Mouse (Mus musculus) Muller cell, postnatal 12 days (primary cell): ENCODE results near the gene Acad10.
"Not testable (repeated sequence)": the region's sequence is repeated elsewhere in the genome, so short reads cannot be mapped to it uniquely, and the experiment has no call there.

Experiments used
- DNase-seq: peaks from one replicate; pipeline ENCODE4 v3.0.0-alpha.2; 2015; ENCODE audit errors: inconsistent ontology term

Gene Acad10

DNA sequence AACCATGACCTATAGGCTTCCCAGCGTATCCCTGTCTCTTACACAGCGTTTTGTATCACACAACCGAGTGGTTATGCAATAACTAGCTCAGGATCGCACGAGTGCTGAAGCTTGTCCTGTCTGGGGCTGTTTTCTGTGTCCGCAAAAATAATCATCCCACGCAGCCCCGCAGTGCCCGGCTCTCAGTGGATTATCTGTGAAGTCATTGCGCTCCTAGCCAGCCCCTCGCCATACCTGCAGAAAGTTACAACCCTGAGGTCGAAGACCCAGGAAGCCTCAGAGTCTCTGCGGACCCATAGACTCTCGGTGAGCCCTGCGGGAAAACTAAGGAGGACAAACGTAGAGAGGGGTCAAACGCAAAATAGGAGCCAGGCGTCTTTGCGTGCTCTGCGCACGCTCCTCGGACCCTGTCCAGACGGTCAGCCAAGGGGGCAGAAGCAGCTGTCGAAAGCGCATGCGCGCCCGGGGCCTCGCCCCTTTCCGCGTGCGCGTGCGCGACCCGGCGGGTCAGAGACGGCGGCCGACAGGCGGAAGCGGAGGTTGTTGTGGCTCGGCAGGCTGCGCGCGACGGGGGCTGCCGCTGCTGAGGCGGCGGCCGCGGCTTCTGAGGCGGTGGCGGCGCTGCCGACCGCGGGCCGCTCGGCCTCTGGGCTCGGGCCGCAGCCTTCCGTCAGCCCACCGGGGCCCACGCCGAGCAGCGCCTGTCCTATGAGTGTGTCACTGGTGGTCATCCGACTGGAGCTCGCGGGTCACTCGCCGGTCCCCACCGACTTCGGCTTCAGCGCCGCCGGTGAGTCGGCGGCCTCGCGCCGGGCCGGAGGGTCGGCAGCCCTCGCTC is at the start of gene Acad10, which contains the start of gene Brap:
Gene Acad10, minus strand, starts transcription at position 456 of the 838 bp plus-strand sequence.
Gene Brap, plus strand, starts transcription at position 505 of the 838 bp plus-strand sequence.
- DNase-seq, result peak; percentile 95

DNA sequence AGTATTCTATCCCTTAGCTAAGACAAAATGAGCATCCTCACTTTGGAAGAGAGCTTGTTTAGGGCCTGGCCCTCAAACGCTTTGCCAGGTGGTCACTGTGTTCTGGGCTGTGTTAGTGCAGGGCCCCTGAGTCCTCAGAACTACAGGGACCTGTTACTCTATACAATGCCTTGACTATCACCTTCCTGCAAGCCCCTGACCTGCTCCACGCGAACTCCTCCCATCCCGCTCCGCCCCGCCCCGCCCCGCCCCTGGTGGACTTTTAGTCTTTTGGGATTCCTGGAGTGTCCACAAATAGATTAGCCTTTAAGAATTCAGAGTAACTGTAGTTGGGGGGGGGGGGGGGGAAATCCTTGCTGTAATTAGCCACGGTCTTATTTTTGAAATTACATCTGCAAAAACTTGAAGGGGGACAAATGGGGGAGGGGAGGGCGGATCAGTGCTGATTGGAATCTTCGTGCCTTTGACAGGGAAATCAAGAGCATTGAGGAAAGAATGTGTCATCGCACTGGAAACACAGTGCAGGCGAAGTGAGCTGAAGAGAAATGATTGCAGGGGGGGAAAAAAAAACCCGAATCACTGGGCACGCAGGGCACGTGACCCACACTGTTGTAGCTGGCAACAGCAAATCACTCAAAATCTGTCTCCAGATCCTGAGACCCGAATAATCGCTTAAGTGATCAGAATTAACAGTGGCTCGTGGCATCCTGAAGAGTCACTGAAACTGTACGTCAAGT is 44.4 kb upstream of the Acad10 start:
- DNase-seq, result peak; percentile 71

DNA sequence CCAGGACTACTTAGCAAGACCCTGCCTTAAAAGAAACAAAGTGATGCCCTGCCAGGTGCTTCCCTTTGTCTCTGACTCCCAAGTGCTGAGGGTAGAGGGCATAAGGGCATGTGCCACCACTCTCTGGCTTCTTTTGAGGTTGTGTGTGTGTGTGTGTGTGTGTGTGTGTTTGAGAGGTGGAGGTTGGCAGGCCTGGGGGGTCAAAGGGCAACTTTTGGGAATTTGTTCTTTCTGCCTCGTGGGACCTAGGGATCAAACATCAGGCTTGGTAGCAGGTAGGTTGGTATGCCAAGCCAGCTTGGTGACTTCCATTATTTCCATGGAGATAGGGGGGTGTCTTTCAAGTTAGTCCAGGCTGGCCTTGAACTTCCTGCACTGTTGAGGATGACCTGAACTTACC is 43.0 kb upstream of the Acad10 start:
- no peak for DNase-seq

DNA sequence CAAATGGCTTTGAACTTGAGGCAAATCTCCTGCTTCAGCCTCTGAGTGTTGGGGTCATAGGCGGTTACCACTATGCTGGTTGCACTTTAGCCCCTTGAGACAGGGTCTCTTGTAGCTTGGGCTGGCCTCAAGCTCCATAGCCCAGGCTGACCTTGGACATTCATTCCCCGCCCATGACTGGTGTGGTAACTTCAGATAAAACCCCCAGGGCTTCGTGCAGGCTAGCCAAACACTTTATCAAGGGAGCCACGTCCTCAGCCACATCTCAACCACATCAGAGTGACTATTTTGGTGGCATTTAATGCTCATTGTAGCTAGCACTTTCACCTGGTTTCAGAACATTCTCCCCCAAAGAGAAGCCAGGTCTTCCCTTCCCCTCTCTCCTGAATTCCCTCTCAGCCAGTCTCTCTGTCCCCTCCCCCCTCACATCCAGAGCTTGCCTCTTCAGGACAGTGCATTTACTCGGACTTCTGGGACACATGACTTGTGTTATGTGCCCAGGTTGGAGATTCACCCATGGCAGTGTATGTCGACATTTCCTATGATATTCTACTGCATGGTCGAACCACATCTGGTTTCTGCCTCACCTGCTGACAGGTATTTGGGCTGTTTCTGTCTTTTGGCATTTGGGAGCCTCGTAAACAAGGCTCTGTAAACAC is 40.9 kb upstream of the Acad10 start:
- DNase-seq, result no peak

DNA sequence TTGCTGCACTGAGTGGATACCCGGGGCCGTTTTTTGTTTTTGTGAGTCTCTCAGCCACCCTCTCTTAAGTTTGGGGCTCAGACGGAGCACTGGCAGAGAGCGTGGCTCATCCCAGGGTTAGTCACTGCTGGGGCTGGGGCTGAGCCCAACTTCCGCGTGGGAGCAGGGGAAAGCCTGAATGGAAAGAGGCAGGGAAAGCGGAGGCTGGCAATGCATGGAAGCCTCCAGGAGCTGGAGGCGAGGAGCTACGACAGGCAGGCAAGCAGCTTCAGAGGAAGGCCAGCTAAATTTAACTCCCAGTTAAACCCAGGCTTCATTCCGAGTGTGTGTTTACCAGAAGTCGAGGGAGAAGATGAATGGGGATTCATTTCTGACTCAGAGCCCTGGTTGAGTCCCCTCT is 40.2 kb upstream of the Acad10 start:
- DNase-seq, result peak; percentile 75

DNA sequence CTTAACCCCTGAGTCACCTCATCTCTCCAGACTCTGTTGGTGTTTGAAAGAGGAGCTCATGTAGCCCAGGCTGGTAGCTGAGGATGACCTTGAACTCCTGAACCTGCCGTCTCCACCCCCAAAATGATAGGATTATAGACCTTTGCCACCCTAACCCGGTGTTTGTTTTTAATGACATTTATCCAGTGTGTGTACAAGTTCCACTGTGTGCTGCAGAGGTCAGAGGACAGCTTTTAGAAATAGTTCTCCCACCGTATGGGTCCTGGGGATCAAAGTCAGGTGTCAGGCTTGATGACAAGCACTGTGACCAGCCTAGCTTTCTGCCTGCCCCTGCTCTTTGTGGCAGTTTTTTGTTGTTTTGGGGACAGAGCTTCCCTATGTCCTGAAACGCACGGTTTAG is 39.6 kb upstream of the Acad10 start:
- no peak for DNase-seq

DNA sequence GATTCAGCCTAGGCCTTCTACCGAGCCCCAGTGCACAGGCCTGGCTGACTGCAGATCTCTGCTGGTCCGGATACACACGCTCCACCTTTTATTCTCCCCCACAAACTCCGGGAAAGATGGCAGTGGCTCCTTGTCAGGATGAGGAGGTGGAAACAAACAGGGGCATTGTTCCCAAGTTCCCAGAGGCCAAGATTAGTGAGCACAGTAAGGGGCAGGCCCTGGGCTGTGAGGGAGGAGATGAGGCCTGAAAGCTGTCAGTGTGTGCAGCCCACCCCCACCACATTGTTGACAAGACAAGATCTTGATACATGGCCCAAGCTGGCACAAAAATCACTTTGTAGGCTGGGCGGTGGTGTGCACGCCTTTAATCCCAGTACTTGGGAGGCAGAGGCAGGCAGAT is 36.4 kb upstream of the Acad10 start:
- peak; percentile 53 for DNase-seq

DNA sequence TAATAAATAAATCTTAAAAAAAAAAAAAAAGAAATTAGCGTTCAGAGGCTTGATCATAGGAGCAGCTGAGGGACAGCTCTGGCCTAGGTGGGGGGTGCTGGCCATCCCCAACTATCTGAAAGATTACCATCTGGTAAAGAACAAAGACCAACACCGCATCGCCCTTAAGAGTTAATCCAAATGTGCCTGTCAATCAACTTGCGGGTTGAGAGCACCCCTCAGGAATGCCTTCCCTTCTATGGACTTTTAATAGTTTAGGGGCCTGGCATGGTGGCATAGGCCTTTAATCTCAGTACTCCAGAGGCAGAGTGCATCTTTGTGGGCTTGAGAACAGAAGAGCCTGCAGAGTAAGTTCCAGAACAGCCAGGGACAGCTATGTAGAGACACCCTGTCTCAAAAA is 32.6 kb upstream of the Acad10 start:
- no peak for DNase-seq

DNA sequence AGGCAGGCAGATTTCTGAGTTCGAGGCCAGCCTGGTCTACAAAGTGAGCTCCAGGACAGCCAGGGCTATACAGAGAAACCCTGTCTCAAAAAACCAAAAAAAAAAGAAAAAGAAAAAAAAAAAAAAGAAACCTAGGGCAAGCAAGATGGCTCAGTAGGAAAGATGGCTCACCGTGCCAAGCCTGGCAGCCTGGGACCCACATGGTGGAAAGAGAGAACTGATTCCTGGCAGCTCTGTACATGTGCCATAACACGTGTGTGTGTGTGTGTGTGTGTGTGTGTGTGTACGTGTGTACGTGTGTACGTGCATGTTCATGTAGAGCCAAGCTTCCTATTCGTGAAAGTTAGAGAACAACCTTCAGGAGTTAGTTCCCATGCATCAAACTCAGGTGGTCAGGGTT is 31.1 kb upstream of the Acad10 start:
- not testable (repeated sequence) for DNase-seq

DNA sequence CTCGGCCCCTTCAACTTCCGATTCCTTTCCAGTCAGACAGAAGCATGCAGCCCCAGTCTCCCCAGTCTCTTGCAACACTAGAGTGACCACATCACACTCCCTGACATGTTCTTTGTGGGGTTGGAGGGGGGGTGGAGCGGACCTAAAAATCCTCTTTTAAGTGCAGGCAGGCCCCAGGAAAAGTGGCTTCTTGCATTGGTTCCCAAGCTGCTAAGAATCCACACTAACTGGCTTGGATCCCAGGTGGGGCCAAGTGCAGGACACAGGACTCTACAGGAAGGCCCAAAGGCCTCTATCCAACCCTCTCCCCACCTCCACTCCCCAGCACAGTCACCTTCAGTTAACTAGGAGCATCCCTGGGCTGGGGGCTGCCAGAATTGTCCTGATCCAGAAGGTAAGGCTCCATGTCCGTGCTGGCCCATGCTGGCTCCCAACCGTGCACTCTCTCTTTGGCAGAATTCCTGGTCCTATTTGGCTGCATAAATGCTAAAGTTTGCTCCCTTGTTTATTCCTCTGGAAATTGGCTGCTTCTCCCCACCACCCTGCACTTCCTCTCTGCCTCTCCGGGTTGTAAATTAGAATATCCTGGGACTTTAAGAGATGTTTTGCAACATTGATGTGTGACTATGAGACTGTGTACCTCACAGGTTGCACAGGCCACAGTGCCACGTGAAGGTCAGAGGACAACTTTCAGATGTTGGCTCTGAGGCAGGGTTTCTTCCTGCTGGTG is 30.3 kb upstream of the Acad10 start:
- peak; percentile 48 for DNase-seq

DNA sequence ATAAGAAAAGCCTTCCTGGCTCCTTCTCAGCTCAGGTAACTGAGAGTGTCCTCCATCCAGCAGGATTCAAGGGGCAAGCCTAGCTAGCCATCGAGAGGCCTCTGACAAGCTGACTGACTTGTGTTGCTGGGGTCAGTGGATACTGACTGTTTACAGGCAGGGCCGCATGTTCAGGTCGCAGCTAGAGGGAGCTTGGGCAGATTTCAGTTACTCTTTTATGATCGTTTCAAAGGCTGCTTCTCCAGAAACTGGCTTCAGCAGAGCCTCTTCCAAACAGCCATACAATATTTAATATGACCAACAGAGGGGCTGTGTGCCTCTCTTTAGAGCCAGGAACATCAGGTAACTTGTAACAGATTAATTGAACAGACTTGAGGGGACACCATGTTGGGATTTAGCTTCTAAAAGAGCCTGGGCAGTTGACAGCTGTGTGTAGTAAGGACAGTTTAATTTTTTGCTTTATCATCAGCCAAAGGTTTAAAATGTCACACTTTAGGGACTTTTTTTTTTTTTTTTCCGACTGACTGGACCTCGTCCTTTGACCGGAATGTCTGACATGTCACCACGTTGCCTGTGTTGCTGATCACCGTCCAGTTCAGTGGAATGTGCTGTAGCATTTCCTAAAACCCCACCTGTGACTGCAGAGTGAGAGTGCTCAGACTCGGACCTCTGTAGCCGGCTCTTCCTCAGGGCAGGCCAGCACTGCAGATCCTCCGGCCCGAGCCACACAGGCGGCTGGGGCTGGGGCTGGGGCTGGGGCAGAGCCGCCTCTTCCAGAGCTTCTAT is 26.0 kb upstream of the Acad10 start:
- peak; percentile 55 for DNase-seq

DNA sequence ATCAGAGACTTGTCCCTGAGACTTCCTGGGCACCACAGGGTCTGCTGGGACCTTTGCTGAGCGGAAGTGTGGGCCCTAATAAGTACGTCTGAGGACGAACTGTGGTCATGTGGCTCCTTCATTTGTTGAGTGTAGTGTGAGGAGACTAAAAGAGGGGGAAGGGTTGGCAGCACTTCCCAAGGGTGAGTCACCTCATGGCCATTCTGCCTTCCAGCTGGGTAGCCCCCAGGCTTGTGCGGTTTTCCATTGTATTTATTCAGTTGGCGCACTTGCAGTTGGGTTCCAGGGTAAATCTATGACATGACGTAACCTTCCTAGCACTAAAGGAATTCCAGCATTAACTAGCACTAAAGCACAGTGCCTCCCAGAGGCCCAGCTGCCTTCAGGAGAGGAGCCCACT is 25.2 kb upstream of the Acad10 start:
- peak; percentile 95 for DNase-seq

DNA sequence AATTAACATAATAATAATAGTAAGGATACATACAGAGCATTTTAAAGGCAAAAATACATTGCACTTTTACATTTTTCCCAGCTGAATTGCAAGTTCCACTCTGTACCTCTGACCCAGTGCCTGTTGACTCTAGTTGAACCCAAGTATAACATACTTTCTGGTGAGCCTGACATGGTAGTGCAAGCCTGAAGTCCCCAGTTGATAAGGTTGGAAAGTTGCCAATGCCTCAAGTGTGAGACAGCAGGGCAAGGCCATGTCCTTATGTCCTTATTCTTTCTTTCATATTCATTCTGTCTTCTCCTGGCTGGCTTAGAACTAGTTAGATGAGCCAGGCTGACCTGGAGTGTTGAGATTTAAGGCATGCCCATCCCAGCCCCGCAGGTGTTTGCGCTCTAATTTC is 21.9 kb upstream of the Acad10 start:
- DNase-seq, result no peak

DNA sequence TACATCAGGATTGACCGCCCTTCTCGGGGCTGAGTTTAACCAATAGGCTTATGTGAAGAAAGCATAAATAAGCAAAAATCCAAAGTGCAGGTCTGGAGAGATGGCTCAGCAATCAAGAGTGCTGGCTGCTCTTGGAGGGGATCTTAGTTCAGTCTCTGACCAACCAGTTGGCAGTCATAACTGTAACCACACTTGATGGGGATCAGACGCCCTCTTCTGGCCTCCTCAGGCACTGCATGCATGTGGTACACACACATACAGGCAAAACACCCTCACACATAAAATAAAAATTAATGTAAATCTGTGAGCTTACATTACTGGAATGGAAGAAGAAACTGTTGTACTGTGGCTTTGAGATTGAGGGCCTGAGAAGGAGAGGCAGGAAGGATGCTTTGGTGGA is 10.1 kb upstream of the Acad10 start:
- no peak for DNase-seq

DNA sequence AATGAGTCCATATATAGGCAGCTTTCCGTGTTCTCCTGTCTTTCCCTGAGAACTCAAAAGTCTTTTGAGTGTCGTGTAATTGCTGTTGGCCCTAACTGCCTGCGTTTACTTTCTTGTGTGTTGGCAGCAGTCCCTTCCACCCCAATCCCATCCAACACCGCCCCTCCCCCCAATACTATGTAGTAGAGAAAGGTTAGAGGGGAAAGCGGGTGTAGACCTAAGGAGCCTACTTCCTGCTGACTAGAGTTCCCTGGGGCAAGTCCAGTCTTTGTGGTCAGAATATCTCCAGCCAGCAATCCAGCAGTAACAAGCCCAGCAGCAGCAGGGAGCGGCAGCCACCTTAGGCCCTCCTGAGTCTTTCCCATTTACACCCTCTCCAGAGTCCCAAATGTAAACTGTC is 8.1 kb upstream of the Acad10 start:
- peak; percentile 66 for DNase-seq

DNA sequence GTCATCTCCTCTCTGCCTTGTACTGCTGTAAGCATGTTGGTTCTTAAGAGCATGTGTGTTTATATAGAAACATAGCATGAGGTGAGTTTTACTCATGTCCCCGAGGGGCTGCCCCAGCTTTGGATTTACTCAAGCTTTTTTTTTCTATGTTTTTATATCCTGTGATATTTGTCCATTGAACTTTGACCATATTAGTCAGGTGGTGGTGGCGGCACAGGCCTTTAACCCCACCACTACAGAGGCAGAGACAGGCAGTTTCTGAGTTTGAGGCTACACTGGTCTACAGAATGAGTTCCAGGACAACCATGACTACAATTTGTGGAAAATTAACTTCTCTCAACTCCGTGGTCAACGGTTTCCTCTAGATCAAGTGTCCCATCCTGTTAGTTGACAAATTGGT is 6.8 kb upstream of the Acad10 start:
- DNase-seq, result no peak

DNA sequence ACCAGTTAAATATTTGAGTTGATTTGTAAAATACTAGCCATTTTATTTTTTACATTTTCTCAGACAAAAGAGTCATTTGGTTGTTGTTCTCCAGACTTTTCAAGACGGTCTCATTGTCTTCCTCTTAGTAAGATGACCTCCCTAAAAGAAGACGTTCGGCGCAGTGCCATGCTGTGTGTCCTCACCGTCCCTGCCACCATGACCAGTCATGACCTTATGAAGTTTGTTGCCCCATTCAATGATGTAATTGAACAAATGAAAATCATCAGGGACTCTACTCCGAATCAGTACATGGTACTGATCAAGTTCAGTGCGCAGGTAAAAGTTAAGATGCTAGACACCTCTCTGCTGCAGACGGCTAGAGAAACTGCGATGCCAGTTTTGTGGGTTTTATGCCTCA is 4.7 kb upstream of the Acad10 start:
- no peak for DNase-seq

DNA sequence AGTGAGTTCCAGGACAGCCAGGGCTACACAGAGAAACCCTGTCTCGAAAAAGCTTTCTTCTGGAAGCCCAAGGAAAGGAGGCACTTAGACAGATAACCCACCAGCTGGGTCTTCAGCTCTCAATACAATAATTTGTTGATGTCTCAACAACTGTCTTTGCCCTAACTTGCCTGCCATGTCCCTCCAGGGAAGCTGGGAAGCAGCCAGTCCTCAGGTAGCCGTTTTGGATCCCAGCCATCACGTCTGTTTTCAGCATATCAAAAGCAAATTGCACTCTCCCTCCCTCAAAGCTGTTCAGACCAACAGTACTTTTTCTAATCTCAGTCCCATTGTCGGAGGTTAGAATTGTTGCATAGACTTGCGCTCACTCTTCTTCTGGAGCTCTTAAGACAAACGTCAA is 3.8 kb upstream of the Acad10 start:
- no peak for DNase-seq

DNA sequence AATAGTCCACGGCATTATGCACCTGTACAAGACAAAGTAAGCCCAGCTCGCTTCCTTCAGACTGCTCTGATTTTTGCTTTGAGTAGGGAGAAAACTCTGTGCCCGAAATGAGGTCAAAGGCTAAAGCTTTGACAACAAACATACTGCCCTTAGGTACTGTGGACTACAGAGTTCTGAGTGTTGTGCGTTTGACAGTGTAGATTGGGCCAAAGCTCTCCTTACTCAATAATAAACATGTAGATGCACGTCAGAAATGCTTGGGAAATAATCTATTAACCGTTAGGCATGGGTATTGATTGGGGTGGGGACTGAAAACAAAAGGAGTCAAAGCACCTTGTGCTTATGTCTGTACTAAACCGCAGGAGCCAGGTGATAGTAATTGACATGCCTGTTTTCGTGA is 3.1 kb upstream of the Acad10 start:
- no peak for DNase-seq

DNA sequence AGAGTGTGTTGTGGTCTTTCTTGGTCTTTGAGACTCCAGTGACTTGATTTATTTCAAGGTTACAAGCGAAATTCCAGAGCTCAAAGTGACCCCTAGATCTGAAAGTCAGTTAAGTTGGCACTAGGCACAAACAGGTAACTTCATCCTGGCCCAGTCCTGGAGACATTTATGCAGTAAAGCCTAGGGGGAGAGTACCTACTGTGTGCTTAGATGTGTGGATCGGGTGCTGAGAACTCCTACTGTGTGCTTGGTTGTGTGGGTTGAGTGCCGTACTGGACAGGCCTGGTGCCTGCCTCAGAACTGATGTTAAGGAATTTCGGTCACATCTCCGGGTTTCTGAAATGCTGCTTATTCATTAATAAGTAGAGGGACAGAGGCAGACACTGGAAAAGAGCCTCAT is 1.2 kb upstream of the Acad10 start:
- DNase-seq, result no peak

DNA sequence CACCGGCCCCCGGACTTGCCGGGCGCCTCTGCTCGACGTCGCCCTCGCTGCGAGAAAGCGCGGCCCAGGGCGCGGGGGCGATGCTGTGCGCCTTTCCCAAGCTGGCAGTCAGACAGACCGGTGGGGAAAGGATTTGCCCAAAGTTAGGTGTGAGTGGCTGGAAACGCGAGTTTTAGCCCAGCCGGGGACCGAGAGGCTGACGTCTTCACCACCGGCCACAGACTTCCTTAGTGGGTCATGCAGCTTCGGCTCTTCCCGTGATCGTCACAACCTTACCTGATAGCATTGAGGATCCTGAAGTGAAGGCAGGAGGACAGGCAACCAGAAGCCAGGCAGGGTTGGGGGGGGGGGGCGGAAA is 562 bp upstream of the Acad10 start:
- no peak for DNase-seq
